In the genomic region with DNA sequence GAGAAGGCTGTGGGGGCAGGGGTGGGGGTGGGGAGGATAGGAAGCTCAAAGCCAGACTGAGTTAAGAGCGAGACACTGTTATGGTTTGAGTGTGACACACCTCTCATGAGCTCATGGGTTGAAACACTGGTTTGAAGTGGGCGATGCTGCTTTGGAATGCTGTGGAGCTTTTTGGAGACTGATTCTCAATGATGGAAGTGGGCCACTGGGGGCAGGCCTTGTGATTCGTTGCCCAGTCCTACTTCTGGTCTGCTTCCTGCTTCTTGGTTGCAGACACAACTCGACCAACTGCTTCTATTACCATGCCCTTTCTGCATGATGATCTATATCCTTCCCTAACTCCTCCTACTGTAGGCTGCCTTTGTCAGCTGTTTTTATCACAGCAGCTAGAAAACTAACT, we compare ENCODE assay signal across 10 mouse cellular contexts.
DNase-seq lines count a peak whose midpoint lies in the region; ATAC-seq and TF ChIP-seq lines count a peak whose summit lies in the region.
"Had no signal": no experiment of that assay in that cellular context is flagged by ENCODE, and none has a peak within 500 bp of the region (broad histone marks: within the 10 kb centered on the region; RNA-seq: fewer than 3 reads in every experiment).

No protein-coding gene starts in this region.

- no peaks in the 10 kb centered on the region for H3K36me3 ChIP-seq in lung, embryonic 14.5 days (ENCODE audit: insufficient read depth)
- H3K36me3 ChIP-seq in embryonic facial prominence, embryonic 13.5 days: no peaks in the 10 kb centered on the region
- H3K36me3 ChIP-seq in heart, embryonic 14.5 days (ENCODE audit: control insufficient read depth, insufficient read depth, low read length): no peaks in the 10 kb centered on the region

- no peak overlapping the region for H3K4me3 ChIP-seq in lung, embryonic 14.5 days (ENCODE audit: low read depth, low read length)
- H3K4me3 ChIP-seq in embryonic facial prominence, embryonic 13.5 days: no peak overlapping the region
- H3K4me3 ChIP-seq in heart, embryonic 14.5 days (ENCODE audit: control insufficient read depth in 1 of 2, insufficient read depth in 1 of 2, low read depth in 1 of 2, low read length in 2 of 2): no peak overlapping the region

- WGBS in lung, embryonic 14.5 days: 52% methylated on average over 4 of the region's 4 CpGs
- 60% methylated on average over 4 of the region's 4 CpGs for WGBS in embryonic facial prominence, embryonic 13.5 days
- 27% methylated on average over 4 of the region's 4 CpGs for WGBS in heart, embryonic 14.5 days

- no peaks in the 10 kb centered on the region for H3K9me3 ChIP-seq in lung, embryonic 14.5 days (ENCODE audit: low read depth, low read length)
- no peaks in the 10 kb centered on the region for H3K9me3 ChIP-seq in embryonic facial prominence, embryonic 13.5 days
- no peaks in the 10 kb centered on the region for H3K9me3 ChIP-seq in heart, embryonic 14.5 days (ENCODE audit: control insufficient read depth, low read length)

- peak; percentile 33 for DNase-seq in lung, embryonic 14.5 days
- DNase-seq in lung, postnatal 36 days: no peak
- peak; percentile 25 to 36 for DNase-seq in lung, postnatal 4 days
- no peak for DNase-seq in frontal cortex, postnatal 10 days (ENCODE audit: low spot score in 2 of 2)
- DNase-seq in frontal cortex, adult 2 months (ENCODE audit: extremely low spot score in 1 of 2, low spot score in 1 of 2): no peak
- DNase-seq in kidney, adult 18-20 months: no peak
- DNase-seq: cerebellum, postnatal 36 days had no signal

- H3K4me2 ChIP-seq in lung, embryonic 14.5 days: no peak overlapping the region
- no peak overlapping the region for H3K4me2 ChIP-seq in embryonic facial prominence, embryonic 13.5 days
- H3K4me2 ChIP-seq in heart, embryonic 14.5 days (ENCODE audit: low read length): no peak overlapping the region

- no peak overlapping the region for H3K27ac ChIP-seq in lung, embryonic 14.5 days (ENCODE audit: low read depth)
- H3K27ac ChIP-seq in embryonic facial prominence, embryonic 13.5 days: 0 out of 2 replicates have a peak overlapping the region, but pooled peaks have one; percentile 3
- H3K27ac ChIP-seq in heart, embryonic 14.5 days (replicated peaks in 1 of 2; ENCODE audit: control insufficient read depth in 1 of 2, insufficient read depth in 1 of 2, low read depth in 2 of 2, low read length in 2 of 2): peak overlapping the region; percentile 25 to 61; a peak in 2 of 4 replicates

- ATAC-seq in lung, embryonic 14.5 days (ENCODE audit: insufficient read depth): no peak
- ATAC-seq in embryonic facial prominence, embryonic 13.5 days (ENCODE audit: insufficient number of reproducible peaks, insufficient read depth, low FRiP score, low TSS enrichment, low read depth): no peak
- no peak for ATAC-seq in heart, embryonic 14.5 days (ENCODE audit: insufficient number of reproducible peaks, insufficient read depth, low FRiP score, low read depth)
- ATAC-seq: activated CD4-positive, CD25-positive, alpha-beta regulatory T cell, adult 4 months had no signal

- no peaks in the 10 kb centered on the region for H3K4me1 ChIP-seq in lung, embryonic 14.5 days (ENCODE audit: insufficient read depth)
- H3K4me1 ChIP-seq in embryonic facial prominence, embryonic 13.5 days: peaks cover 46% of the 10 kb centered on the region
- H3K4me1 ChIP-seq in heart, embryonic 14.5 days (ENCODE audit: control insufficient read depth in 2 of 2, insufficient read depth in 2 of 2, low read length in 2 of 2): peaks cover 18 to 28% of the 10 kb centered on the region in 2 experiments

- H3K27me3 ChIP-seq in lung, embryonic 14.5 days (ENCODE audit: insufficient read depth, low read length): no peaks in the 10 kb centered on the region
- no peaks in the 10 kb centered on the region for H3K27me3 ChIP-seq in embryonic facial prominence, embryonic 13.5 days
- no peaks in the 10 kb centered on the region for H3K27me3 ChIP-seq in heart, embryonic 14.5 days (ENCODE audit: control insufficient read depth, insufficient read depth, low read length)

- no peak overlapping the region for H3K9ac ChIP-seq in lung, embryonic 14.5 days
- H3K9ac ChIP-seq in embryonic facial prominence, embryonic 13.5 days: no peak overlapping the region
- no peak overlapping the region for H3K9ac ChIP-seq in heart, embryonic 14.5 days (ENCODE audit: low read length)

- 0 out of 2 replicates have a peak, but pooled peaks have one; percentile 11 for TF ChIP-seq CTCF in lung, embryonic 14.5 days (IDR thresholded peaks at IDR 0.05; ENCODE audit: low read depth)

Comparison
In these comparisons a context has a peak if more than half of its experiments do, and no peak if none do; other contexts are left out.
1. DNase-seq: peak in lung, embryonic 14.5 days (single experiment) and lung, postnatal 4 days (2 of 2); none in lung, postnatal 36 days (single experiment), frontal cortex, postnatal 10 days (0 of 2), frontal cortex, adult 2 months (0 of 2) and kidney, adult 18-20 months (single experiment).